Mouse (Mus musculus): ENCODE measurements around the gene Tgm4. TPM values are rescaled to one million over a fixed set of nuclear protein-coding genes. Genes with fewer than 3 reads are reported as not detected.

Tgm4 gene
- total RNA-seq, 1 experiment: 0.22 TPM

- no peak overlapping the region for H3K9ac ChIP-seq (ENCODE audit: insufficient read depth, low read depth, low read length, poor library complexity, severe bottlenecking)
- no peaks in the 10 kb centered on the region for H3K4me1 ChIP-seq (ENCODE audit: control insufficient read depth in 2 of 2, insufficient read depth in 2 of 2, low read length in 2 of 2, poor library complexity in 1 of 2)
- H3K27ac ChIP-seq (ENCODE audit: insufficient read depth, low read depth, low read length, poor library complexity, severe bottlenecking): no peak overlapping the region
- DNase-seq (ENCODE audit: low read depth, low spot score): peak; percentile 13
- H3K4me3 ChIP-seq (ENCODE audit: insufficient read depth in 1 of 2, low read depth in 1 of 2, low read length in 2 of 2, poor library complexity in 1 of 2, severe bottlenecking in 1 of 2): no peak overlapping the region
- no peaks in the 10 kb centered on the region for H3K9me3 ChIP-seq (ENCODE audit: control insufficient read depth, insufficient read depth, low read depth, low read length)
- H3K36me3 ChIP-seq (ENCODE audit: control insufficient read depth, insufficient read depth, low read length, poor library complexity, severe bottlenecking): peaks cover 39% of the 10 kb centered on the region
- in situ Hi-C loops (cut with MboI; ENCODE audit: low sequenced_read_pairs in 2 of 2, unreplicated experiment in 2 of 2): loop anchor here in 1 of 2 experiments (25.0 kb wide), 1 partner anchor 1269 kb away; no protein-coding TSS in a partner anchor
- no peak for TF ChIP-seq MAFK (IDR thresholded peaks at IDR 0.05; ENCODE audit: insufficient read depth, low read depth, low read length)
- no peak for TF ChIP-seq CHD2 (IDR thresholded peaks at IDR 0.05; ENCODE audit: low read depth, low read length)
Measured at GRCm38 (mm10) chr9:123006071-123006470, 28.5 kb upstream of the Tgm4 start.

GRCm38 (mm10) chr9:123020995-123021631 is 13.4 kb upstream of the Tgm4 start, which contains the start of gene Tmem42:
Gene Tmem42 (plus strand): TSS chr9:123021326.
- TF ChIP-seq MAFK (IDR thresholded peaks at IDR 0.05; ENCODE audit: insufficient read depth, low read depth, low read length) (no peak; the same call in 1 of the 2 replicates), ZC3H11A (IDR thresholded peaks at IDR 0.05; ENCODE audit: borderline replicate concordance, low read depth, low read length) (peak; percentile 93)
- H3K9me3 ChIP-seq (ENCODE audit: control insufficient read depth, insufficient read depth, low read depth, low read length): no peaks in the 10 kb centered on the region
- in situ Hi-C loops (cut with MboI; ENCODE audit: low sequenced_read_pairs in 2 of 2, unreplicated experiment in 2 of 2): loop anchor here in 1 of 2 experiments (25.0 kb wide), 1 partner anchor 1284 kb away; no protein-coding TSS in a partner anchor
- DNase-seq (ENCODE audit: low read depth, low spot score): peak; percentile 69
- peaks cover 0 to 2% of the 10 kb centered on the region in 2 experiments; a peak in 1 of 4 replicates for H3K4me1 ChIP-seq (ENCODE audit: control insufficient read depth in 2 of 2, insufficient read depth in 2 of 2, low read length in 2 of 2, poor library complexity in 1 of 2)
- peaks cover 7% of the 10 kb centered on the region for H3K36me3 ChIP-seq (ENCODE audit: control insufficient read depth, insufficient read depth, low read length, poor library complexity, severe bottlenecking)
- peak within 1 kb of the TSS; percentile 84 for H3K9ac ChIP-seq (ENCODE audit: insufficient read depth, low read depth, low read length, poor library complexity, severe bottlenecking)
- H3K27ac ChIP-seq (ENCODE audit: insufficient read depth, low read depth, low read length, poor library complexity, severe bottlenecking): peak within 1 kb of the TSS; percentile 60
- peak within 1 kb of the TSS; percentile 80 to 85 for H3K4me3 ChIP-seq (ENCODE audit: insufficient read depth in 1 of 2, low read depth in 1 of 2, low read length in 2 of 2, poor library complexity in 1 of 2, severe bottlenecking in 1 of 2)

- peak; percentile 15 for DNase-seq (ENCODE audit: low read depth, low spot score)
- Histone ChIP-seq H3K4me1 (ENCODE audit: control insufficient read depth in 2 of 2, insufficient read depth in 2 of 2, low read length in 2 of 2, poor library complexity in 1 of 2) (peaks cover 0 to 2% of the 10 kb centered on the region in 2 experiments; a peak in 1 of 4 replicates), H3K9me3 (ENCODE audit: control insufficient read depth, insufficient read depth, low read depth, low read length) (no peaks in the 10 kb centered on the region), H3K36me3 (ENCODE audit: control insufficient read depth, insufficient read depth, low read length, poor library complexity, severe bottlenecking) (peaks cover 4% of the 10 kb centered on the region; the same call in 1 of the 2 replicates), H3K4me3 (ENCODE audit: insufficient read depth in 1 of 2, low read depth in 1 of 2, low read length in 2 of 2, poor library complexity in 1 of 2, severe bottlenecking in 1 of 2) (peak overlapping the region in 1 of 2 experiments; percentile 50; a peak in 2 of 4 replicates), H3K9ac (ENCODE audit: insufficient read depth, low read depth, low read length, poor library complexity, severe bottlenecking) (no peak overlapping the region), H3K27ac (ENCODE audit: insufficient read depth, low read depth, low read length, poor library complexity, severe bottlenecking) (no peak overlapping the region)
- TF ChIP-seq ZC3H11A (IDR thresholded peaks at IDR 0.05; ENCODE audit: borderline replicate concordance, low read depth, low read length) (no peak), MAFK (IDR thresholded peaks at IDR 0.05; ENCODE audit: insufficient read depth, low read depth, low read length) (no peak), ZNF384 (IDR thresholded peaks at IDR 0.05; ENCODE audit: low read depth, low read length) (no peak), CHD2 (IDR thresholded peaks at IDR 0.05; ENCODE audit: low read depth, low read length) (no peak), HCFC1 (IDR thresholded peaks at IDR 0.05; ENCODE audit: borderline replicate concordance, insufficient read depth, low read length) (no peak)
- in situ Hi-C loops (cut with MboI; ENCODE audit: low sequenced_read_pairs in 2 of 2, unreplicated experiment in 2 of 2): loop anchor here in 1 of 2 experiments (25.0 kb wide), 1 partner anchor 1285 kb away; no protein-coding TSS in a partner anchor
Measured at GRCm38 (mm10) chr9:123021636-123022379, 12.7 kb upstream of the Tgm4 start.

DNA sequence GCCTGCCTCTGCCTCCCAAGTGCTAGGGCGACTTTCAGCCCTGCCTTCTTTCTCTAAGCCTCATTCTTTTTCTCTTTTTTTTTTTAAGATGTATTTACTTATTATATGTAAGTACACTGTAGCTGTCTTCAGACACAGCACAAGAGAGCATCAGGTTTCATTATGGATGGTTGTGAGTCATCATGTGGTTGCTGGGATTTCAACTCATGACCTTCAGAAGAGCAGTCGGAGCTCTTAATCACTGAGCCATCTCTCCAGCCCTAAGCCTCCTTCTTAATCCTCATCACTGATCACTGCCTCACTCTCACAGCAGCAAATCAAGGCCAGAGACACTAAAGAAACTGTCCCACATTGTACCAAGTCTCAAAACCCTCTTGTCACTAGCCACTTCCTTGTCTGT is 10.3 kb upstream of the Tgm4 start:
- Histone ChIP-seq H3K4me1 (ENCODE audit: control insufficient read depth in 2 of 2, insufficient read depth in 2 of 2, low read length in 2 of 2, poor library complexity in 1 of 2) (peaks cover 0 to 2% of the 10 kb centered on the region in 2 experiments; a peak in 1 of 4 replicates), H3K36me3 (ENCODE audit: control insufficient read depth, insufficient read depth, low read length, poor library complexity, severe bottlenecking) (no peaks in the 10 kb centered on the region), H3K4me3 (ENCODE audit: insufficient read depth in 1 of 2, low read depth in 1 of 2, low read length in 2 of 2, poor library complexity in 1 of 2, severe bottlenecking in 1 of 2) (no peak overlapping the region), H3K9ac (ENCODE audit: insufficient read depth, low read depth, low read length, poor library complexity, severe bottlenecking) (no peak overlapping the region), H3K27ac (ENCODE audit: insufficient read depth, low read depth, low read length, poor library complexity, severe bottlenecking) (no peak overlapping the region), H3K9me3 (ENCODE audit: control insufficient read depth, insufficient read depth, low read depth, low read length) (no peaks in the 10 kb centered on the region)
- TF ChIP-seq ZNF384 (IDR thresholded peaks at IDR 0.05; ENCODE audit: low read depth, low read length): no peak
- TF ChIP-seq MAFK (IDR thresholded peaks at IDR 0.05; ENCODE audit: insufficient read depth, low read depth, low read length): no peak
- no peak for TF ChIP-seq ZC3H11A (IDR thresholded peaks at IDR 0.05; ENCODE audit: borderline replicate concordance, low read depth, low read length)
- no peak for TF ChIP-seq CHD2 (IDR thresholded peaks at IDR 0.05; ENCODE audit: low read depth, low read length)
- no peak for TF ChIP-seq HCFC1 (IDR thresholded peaks at IDR 0.05; ENCODE audit: borderline replicate concordance, insufficient read depth, low read length)
- in situ Hi-C loops (cut with MboI; ENCODE audit: low sequenced_read_pairs in 2 of 2, unreplicated experiment in 2 of 2): loop anchor here in 1 of 2 experiments (25.0 kb wide), 1 partner anchor 1287 kb away; no protein-coding TSS in a partner anchor
- no peak for DNase-seq (ENCODE audit: low read depth, low spot score)
